Mouse (Mus musculus): ENCODE measurements at regions not wholly inside any gene's neighbourhood (a gene's known extent, or its start where the extent isn't known, plus 50 kb on each side); places are given as distances from the start of the nearest gene placed in this dataset.

- no peak for TF ChIP-seq CTCF (IDR thresholded peaks at IDR 0.05; ENCODE audit: extremely low read depth, insufficient read depth, low read length)
- TF ChIP-seq POLR2A (IDR thresholded peaks at IDR 0.05; ENCODE audit: extremely low read depth, insufficient read depth, low read length): no peak
Observed at GRCm38 (mm10) chr9:14092996-14093442, 181.8 kb upstream of the Sesn3 start.
